Mouse (Mus musculus): Measurements from ENCODE around the gene Tcl1b2. TPM values are rescaled to one million over a fixed set of nuclear protein-coding genes. Genes with fewer than 3 reads are reported as not detected.
A peak's percentile ranks its signal among the peaks of the same experiment; 100 is the strongest.
"Not testable (repeated sequence)": the region's sequence is repeated elsewhere in the genome, so short reads cannot be mapped to it uniquely, and the experiment has no call there.

The Tcl1b2 gene
- polyA plus RNA-seq, 1 experiment, result not detected

DNA sequence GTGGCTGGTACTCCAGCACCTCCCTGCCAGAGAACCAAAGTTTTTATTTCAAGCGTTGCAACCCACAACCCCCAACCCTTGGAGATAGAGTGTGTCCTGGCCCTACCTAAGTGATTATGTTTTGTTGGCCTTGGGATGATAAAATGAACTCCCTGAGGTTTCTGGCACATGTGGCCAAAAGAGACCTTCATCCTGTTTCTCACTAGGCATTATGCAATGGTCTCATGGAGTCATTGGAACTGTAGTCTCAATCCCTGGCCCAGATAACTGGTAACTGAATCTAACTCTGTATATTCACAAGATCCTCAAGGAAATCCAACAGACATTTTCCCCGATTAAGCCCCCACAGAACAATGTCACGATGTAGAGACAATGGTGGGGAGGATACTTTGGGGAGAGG is 2.7 kb upstream of the Tcl1b2 start:
- H3K27ac ChIP-seq (ENCODE audit: insufficient read depth, low read length), result no peak overlapping the region
- over 99% methylated on average over 3 of the region's 3 CpGs for WGBS
- H3K4me1 ChIP-seq (ENCODE audit: control insufficient read depth, insufficient read depth, low read length), result no peaks in the 10 kb centered on the region
- H3K4me3 ChIP-seq (replicated peaks; ENCODE audit: insufficient read depth, low read depth, low read length), result no peak overlapping the region
- TF ChIP-seq POLR2A (IDR thresholded peaks at IDR 0.05; ENCODE audit: borderline replicate concordance, insufficient read depth, low read length), result no peak
- no peak for TF ChIP-seq CTCF (IDR thresholded peaks at IDR 0.05; ENCODE audit: borderline replicate concordance, insufficient read depth, low read depth, low read length)
- no peak for DNase-seq
- no peaks in the 10 kb centered on the region for H3K27me3 ChIP-seq (ENCODE audit: control insufficient read depth, insufficient read depth, low read length)

DNA sequence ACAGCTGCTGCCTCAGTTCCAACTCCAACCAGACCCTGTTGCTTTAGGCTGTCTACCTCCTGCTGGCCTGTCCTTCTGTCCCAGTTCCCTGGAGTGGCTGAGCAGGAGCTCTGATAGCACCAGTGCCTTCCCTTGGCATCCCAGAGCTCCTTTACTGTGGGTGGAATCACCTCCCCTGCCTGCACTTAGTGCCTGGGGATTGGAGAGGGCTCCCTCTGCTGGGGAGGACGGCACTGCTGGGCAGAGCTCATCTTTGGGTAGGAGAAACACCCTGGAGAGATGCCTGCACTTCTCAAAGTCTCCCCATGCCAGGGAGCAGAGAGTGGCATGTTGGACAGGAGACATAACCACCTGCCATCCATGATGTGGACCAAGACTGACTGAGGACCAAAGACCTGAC is 886 bp upstream of the Tcl1b2 start:
- DNase-seq; H3K27ac ChIP-seq (ENCODE audit: insufficient read depth, low read length); H3K4me3 ChIP-seq (replicated peaks; ENCODE audit: insufficient read depth, low read depth, low read length); H3K27me3 ChIP-seq (ENCODE audit: control insufficient read depth, insufficient read depth, low read length); H3K4me1 ChIP-seq (ENCODE audit: control insufficient read depth, insufficient read depth, low read length): not testable (repeated sequence)
- WGBS, result 33% methylated on average over 1 of the region's 1 CpGs

- not testable (repeated sequence) for H3K27ac ChIP-seq (ENCODE audit: insufficient read depth, low read length); H3K27me3 ChIP-seq (ENCODE audit: control insufficient read depth, insufficient read depth, low read length); DNase-seq; H3K4me3 ChIP-seq (replicated peaks; ENCODE audit: insufficient read depth, low read depth, low read length); H3K4me1 ChIP-seq (ENCODE audit: control insufficient read depth, insufficient read depth, low read length)
- 19% methylated on average over 4 of the region's 4 CpGs for WGBS
Measured at GRCm38 (mm10) chr12:105155286-105155685, 9.5 kb downstream of the Tcl1b2 start.

DNA sequence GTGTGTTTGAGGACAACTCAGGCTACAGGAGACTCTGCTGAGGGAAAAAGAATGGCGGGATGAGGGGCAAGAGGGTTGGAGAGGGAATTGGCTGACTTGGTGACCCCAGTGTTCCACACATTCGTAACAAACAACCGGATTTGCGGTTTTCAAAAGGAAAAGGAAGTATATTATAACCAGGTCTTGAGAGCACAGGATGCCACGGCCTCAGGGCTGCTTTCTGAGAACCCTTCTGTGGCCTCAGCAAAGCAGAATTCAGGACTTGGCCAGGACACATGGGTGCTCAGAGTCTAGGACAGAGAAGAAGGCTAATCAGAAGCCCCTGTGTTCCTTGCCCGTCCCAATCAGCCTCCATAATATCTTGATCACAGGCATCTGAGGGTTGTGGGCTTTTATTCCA is 13.0 kb downstream of the Tcl1b2 start:
- no peaks in the 10 kb centered on the region for H3K27me3 ChIP-seq (ENCODE audit: control insufficient read depth, insufficient read depth, low read length)
- WGBS, result 91% methylated on average over 6 of the region's 6 CpGs
- TF ChIP-seq CTCF (IDR thresholded peaks at IDR 0.05; ENCODE audit: borderline replicate concordance, insufficient read depth, low read depth, low read length), result no peak
- TF ChIP-seq POLR2A (IDR thresholded peaks at IDR 0.05; ENCODE audit: borderline replicate concordance, insufficient read depth, low read length), result no peak
- H3K4me1 ChIP-seq (ENCODE audit: control insufficient read depth, insufficient read depth, low read length), result no peaks in the 10 kb centered on the region
- no peak overlapping the region for H3K27ac ChIP-seq (ENCODE audit: insufficient read depth, low read length)
- no peak overlapping the region for H3K4me3 ChIP-seq (replicated peaks; ENCODE audit: insufficient read depth, low read depth, low read length)
- DNase-seq, result no peak

GRCm38 (mm10) chr12:105159390-105159789 is 13.6 kb downstream of the Tcl1b2 start, which contains the start of gene Tcl1b1:
Gene Tcl1b1, plus strand, starts transcription at chr12:105159690.
- DNase-seq, result no peak
- no peaks in the 10 kb centered on the region for H3K4me1 ChIP-seq (ENCODE audit: control insufficient read depth, insufficient read depth, low read length)
- TF ChIP-seq POLR2A (IDR thresholded peaks at IDR 0.05; ENCODE audit: borderline replicate concordance, insufficient read depth, low read length), result no peak
- TF ChIP-seq CTCF (IDR thresholded peaks at IDR 0.05; ENCODE audit: borderline replicate concordance, insufficient read depth, low read depth, low read length), result no peak
- no peak within 1 kb of the TSS for H3K4me3 ChIP-seq (replicated peaks; ENCODE audit: insufficient read depth, low read depth, low read length)
- H3K27me3 ChIP-seq (ENCODE audit: control insufficient read depth, insufficient read depth, low read length), result no peaks in the 10 kb centered on the region
- WGBS, result 86% methylated on average over 4 of the region's 4 CpGs
- no peak within 1 kb of the TSS for H3K27ac ChIP-seq (ENCODE audit: insufficient read depth, low read length)

DNA sequence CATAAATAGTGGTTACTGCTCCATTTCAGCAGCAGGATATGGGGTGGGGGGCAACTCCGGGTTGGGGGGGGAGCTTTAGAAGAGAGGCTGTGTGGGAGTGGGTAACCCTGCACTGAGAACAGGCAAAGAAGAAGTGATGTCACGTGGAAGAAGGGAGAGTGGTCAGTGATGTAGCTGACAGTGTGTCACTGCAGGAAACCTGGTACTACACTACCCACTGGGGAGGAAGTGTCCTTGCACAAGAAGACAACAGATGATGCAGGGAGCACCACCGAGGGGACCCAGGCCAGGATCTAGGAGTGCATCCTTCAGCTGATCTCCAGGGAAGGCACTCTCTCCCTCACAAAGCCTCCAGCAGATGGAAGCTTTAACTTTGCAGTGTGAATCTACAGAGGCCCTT is 20.9 kb downstream of the Tcl1b2 start:
- Histone ChIP-seq H3K27ac (ENCODE audit: insufficient read depth, low read length) (no peak overlapping the region), H3K4me3 (replicated peaks; ENCODE audit: insufficient read depth, low read depth, low read length) (no peak overlapping the region), H3K27me3 (ENCODE audit: control insufficient read depth, insufficient read depth, low read length) (no peaks in the 10 kb centered on the region), H3K4me1 (ENCODE audit: control insufficient read depth, insufficient read depth, low read length) (no peaks in the 10 kb centered on the region)
- no peak for DNase-seq
- WGBS, result 59% methylated on average over 3 of the region's 3 CpGs
- TF ChIP-seq CTCF (IDR thresholded peaks at IDR 0.05; ENCODE audit: borderline replicate concordance, insufficient read depth, low read depth, low read length), result no peak

DNA sequence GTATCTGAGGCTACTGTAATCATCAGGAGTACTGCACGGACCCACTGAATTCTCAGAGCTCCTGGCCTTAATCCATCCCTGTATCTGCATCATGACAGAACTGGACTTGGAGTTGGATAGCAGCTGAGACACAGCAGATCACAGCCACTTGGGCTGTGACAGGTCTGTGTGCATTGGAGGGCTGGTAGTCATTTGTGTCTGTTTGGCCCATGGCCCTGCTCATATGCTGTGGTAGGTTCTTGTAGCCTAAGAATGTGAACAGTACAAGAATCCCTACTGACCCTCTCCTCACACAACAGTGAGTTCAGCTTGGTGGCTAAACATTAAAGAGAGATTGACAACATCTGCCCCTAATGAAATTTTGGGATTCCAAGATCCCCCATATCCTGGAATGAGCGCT is 27.6 kb downstream of the Tcl1b2 start:
- Histone ChIP-seq H3K27ac (ENCODE audit: insufficient read depth, low read length) (no peak overlapping the region), H3K4me3 (replicated peaks; ENCODE audit: insufficient read depth, low read depth, low read length) (no peak overlapping the region), H3K4me1 (ENCODE audit: control insufficient read depth, insufficient read depth, low read length) (no peaks in the 10 kb centered on the region), H3K27me3 (ENCODE audit: control insufficient read depth, insufficient read depth, low read length) (no peaks in the 10 kb centered on the region)
- 87% methylated on average over 2 of the region's 2 CpGs for WGBS
- DNase-seq, result no peak
- TF ChIP-seq POLR2A (IDR thresholded peaks at IDR 0.05; ENCODE audit: borderline replicate concordance, insufficient read depth, low read length) (no peak), CTCF (IDR thresholded peaks at IDR 0.05; ENCODE audit: borderline replicate concordance, insufficient read depth, low read depth, low read length) (no peak)

DNA sequence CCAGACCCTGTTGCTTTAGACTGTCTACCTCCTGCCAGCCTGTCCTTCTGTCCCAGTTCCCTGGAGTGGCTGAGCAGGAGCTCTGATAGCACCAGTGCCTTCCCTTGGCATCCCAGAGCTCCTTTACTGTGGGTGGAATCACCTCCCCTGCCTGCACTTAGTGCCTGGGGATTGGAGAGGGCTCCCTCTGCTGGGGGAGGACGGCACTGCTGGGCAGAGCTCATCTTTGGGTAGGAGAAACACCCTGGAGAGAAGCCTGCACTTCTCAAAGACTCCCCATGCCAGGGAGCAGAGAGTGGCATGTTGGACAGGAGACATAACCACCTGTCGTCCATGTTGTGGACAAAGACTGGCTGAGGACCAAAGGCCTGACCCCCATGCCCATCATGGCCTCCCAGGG is 28.5 kb downstream of the Tcl1b2 start:
- not testable (repeated sequence) for H3K27me3 ChIP-seq (ENCODE audit: control insufficient read depth, insufficient read depth, low read length); H3K4me1 ChIP-seq (ENCODE audit: control insufficient read depth, insufficient read depth, low read length); H3K27ac ChIP-seq (ENCODE audit: insufficient read depth, low read length); H3K4me3 ChIP-seq (replicated peaks; ENCODE audit: insufficient read depth, low read depth, low read length)
- peak; percentile 8 to 27 for DNase-seq
- 19% methylated on average over 2 of the region's 2 CpGs for WGBS

DNA sequence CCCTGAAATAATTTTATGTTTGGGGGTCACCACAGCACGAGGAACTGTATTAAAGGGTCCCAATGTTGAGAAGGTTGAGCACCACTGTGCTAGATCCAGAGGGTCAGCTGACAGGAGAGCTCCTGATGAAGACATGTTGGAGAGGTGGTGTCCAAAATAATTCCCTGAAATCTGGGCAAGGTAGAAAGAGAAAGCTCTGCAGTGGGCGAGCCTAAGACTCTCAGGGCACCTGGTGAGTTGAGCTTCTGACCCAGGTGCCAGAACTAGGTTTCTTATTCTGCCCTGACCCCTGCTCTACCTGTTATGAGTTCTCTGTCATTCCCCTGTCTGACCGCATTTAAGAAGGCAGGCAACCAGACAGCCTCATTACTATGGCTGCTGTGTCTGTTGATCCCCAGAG is 30.2 kb downstream of the Tcl1b2 start, which contains the start of gene Tcl1b5:
Gene Tcl1b5, plus strand, starts transcription at position 301 of the 400 bp plus-strand sequence.
- DNase-seq; H3K4me1 ChIP-seq (ENCODE audit: control insufficient read depth, insufficient read depth, low read length); H3K27me3 ChIP-seq (ENCODE audit: control insufficient read depth, insufficient read depth, low read length); H3K4me3 ChIP-seq (replicated peaks; ENCODE audit: insufficient read depth, low read depth, low read length); H3K27ac ChIP-seq (ENCODE audit: insufficient read depth, low read length): not testable (repeated sequence)
- 67% methylated on average over 3 of the region's 3 CpGs for WGBS

GRCm38 (mm10) chr12:105181040-105181644 is 35.3 kb downstream of the Tcl1b2 start:
- DNase-seq; H3K4me3 ChIP-seq (replicated peaks; ENCODE audit: insufficient read depth, low read depth, low read length); H3K27me3 ChIP-seq (ENCODE audit: control insufficient read depth, insufficient read depth, low read length); H3K4me1 ChIP-seq (ENCODE audit: control insufficient read depth, insufficient read depth, low read length); H3K27ac ChIP-seq (ENCODE audit: insufficient read depth, low read length): not testable (repeated sequence)
- 70% methylated on average over 4 of the region's 4 CpGs for WGBS

Data from cerebellum, adult 2 months (tissue).